Mouse (Mus musculus): Measurements from ENCODE around the gene C2cd4a. TPM values are rescaled to one million over a fixed set of nuclear protein-coding genes. Genes with fewer than 3 reads are reported as not detected.

The C2cd4a gene
- polyA plus RNA-seq, 1 experiment from 2014 or later, result 0.44 TPM

DNA sequence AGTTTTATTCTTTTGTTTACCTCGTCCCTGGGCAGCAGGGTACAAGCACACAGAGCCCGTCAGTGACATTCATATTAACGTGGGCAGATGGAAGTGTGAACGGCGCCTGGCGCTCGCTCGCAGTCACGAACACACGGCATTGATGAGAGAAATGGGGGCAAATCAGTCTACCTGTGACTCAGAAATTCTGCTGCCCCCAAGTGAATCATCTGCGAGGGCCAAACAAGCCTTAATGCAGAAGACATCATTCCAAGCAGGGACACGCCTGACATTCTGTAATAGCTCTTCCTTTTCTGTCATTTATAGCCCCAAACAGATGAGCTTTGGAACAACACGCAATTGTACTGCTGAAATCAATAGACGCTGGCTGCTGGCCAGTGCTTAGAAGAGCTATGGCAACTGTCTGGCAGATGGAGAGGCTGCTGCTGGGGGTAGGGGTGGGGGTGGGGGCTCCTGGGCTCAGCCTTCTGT lies 36.9 kb downstream of the C2cd4a start:
- no peak overlapping the region for H3K9ac ChIP-seq (replicated peaks; ENCODE audit: low read length)
- WGBS, result 72% methylated on average over 14 of the region's 14 CpGs
- H3K27ac ChIP-seq (ENCODE audit: low read length), result no peak overlapping the region
- no peak overlapping the region for H3K4me2 ChIP-seq (replicated peaks; ENCODE audit: low read depth, low read length)
- no peaks in the 10 kb centered on the region for H3K36me3 ChIP-seq (ENCODE audit: insufficient read depth, low read length)
- no peak for ATAC-seq (ENCODE audit: low FRiP score, low TSS enrichment)
- no peaks in the 10 kb centered on the region for H3K9me3 ChIP-seq (ENCODE audit: low read length)
- H3K27me3 ChIP-seq (ENCODE audit: insufficient read depth, low read length), result no peaks in the 10 kb centered on the region
- H3K4me1 ChIP-seq (ENCODE audit: insufficient read depth, low read length), result 0 out of 2 replicates have a peak, but pooled peaks cover 7% of the 10 kb centered on the region
- H3K4me3 ChIP-seq (ENCODE audit: low read length), result no peak overlapping the region

DNA sequence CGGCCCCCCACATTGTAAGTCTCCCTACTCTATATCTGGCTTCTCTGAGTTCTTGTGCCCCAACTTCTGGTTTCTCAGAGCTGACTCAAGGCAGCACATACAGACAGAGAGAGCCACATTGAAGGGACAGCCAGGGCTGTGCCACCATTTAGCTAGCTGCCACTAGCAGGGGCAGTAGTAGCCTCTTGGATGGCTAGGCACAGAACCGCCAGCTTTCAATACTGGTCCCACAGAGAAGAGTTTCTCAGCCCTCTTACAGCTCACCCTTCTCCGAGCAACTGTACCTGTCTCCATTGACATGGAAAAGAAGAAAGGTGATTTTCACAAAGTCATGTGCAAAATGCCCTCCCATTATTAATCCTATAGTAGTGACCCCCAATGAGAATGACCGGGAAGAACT lies 37.5 kb downstream of the C2cd4a start:
- Histone ChIP-seq H3K36me3 (ENCODE audit: insufficient read depth, low read length) (no peaks in the 10 kb centered on the region), H3K9me3 (ENCODE audit: low read length) (no peaks in the 10 kb centered on the region), H3K4me2 (replicated peaks; ENCODE audit: low read depth, low read length) (no peak overlapping the region), H3K4me1 (ENCODE audit: insufficient read depth, low read length) (0 out of 2 replicates have a peak, but pooled peaks cover 7% of the 10 kb centered on the region), H3K27me3 (ENCODE audit: insufficient read depth, low read length) (no peaks in the 10 kb centered on the region), H3K27ac (ENCODE audit: low read length) (no peak overlapping the region), H3K4me3 (ENCODE audit: low read length) (no peak overlapping the region), H3K9ac (replicated peaks; ENCODE audit: low read length) (no peak overlapping the region)
- no peak for ATAC-seq (ENCODE audit: low FRiP score, low TSS enrichment)
- WGBS, result 95% methylated on average over 4 of the region's 4 CpGs

DNA sequence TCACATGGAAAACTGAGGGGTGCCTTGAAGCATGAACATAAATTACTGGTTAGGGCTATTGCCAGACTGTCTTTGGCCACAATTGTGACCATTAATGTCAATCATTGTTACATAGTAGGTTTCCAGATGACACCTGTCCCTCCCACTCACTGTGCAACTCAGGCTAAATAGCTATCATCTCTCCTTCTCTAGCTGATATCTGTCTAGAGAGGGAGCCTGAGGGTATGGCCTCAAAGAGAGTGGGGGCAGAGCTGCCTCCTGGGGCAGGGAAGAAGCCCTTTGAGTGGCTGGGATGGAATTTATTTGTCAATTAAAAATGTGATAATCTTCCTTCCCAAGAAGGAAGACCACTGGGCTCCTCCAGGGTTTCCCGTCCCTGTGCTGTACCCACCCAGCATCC lies 37.9 kb downstream of the C2cd4a start:
- no peak overlapping the region for H3K9ac ChIP-seq (replicated peaks; ENCODE audit: low read length)
- no peak overlapping the region for H3K4me2 ChIP-seq (replicated peaks; ENCODE audit: low read depth, low read length)
- H3K4me3 ChIP-seq (ENCODE audit: low read length), result no peak overlapping the region
- no peaks in the 10 kb centered on the region for H3K9me3 ChIP-seq (ENCODE audit: low read length)
- no peak for ATAC-seq (ENCODE audit: low FRiP score, low TSS enrichment)
- H3K36me3 ChIP-seq (ENCODE audit: insufficient read depth, low read length), result no peaks in the 10 kb centered on the region
- H3K27me3 ChIP-seq (ENCODE audit: insufficient read depth, low read length), result no peaks in the 10 kb centered on the region
- H3K4me1 ChIP-seq (ENCODE audit: insufficient read depth, low read length), result 0 out of 2 replicates have a peak, but pooled peaks cover 3% of the 10 kb centered on the region
- 82% methylated on average over 1 of the region's 1 CpGs for WGBS
- no peak overlapping the region for H3K27ac ChIP-seq (ENCODE audit: low read length)

DNA sequence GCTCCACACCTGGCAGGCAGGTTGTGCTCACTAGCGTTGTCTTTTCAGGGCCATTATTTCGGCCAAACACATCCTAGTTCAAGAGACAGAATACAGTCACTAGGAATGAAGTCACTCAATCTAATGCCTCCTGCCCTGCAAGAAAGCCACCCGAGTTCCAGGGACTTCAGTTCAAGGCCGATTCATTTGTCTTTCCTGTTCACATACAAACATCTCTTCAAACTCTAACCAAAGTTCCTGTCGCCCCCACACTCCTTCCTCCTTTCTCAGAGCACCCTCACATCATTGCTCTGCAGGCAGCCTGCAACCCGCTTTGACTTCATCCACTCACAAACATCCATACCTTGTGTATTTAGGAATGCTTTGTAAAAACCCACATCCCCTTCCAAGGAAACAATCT lies 38.6 kb downstream of the C2cd4a start:
- Histone ChIP-seq H3K4me3 (ENCODE audit: low read length) (no peak overlapping the region), H3K27me3 (ENCODE audit: insufficient read depth, low read length) (no peaks in the 10 kb centered on the region), H3K4me1 (ENCODE audit: insufficient read depth, low read length) (no peaks in the 10 kb centered on the region), H3K9me3 (ENCODE audit: low read length) (no peaks in the 10 kb centered on the region), H3K27ac (ENCODE audit: low read length) (no peak overlapping the region), H3K9ac (replicated peaks; ENCODE audit: low read length) (no peak overlapping the region), H3K4me2 (replicated peaks; ENCODE audit: low read depth, low read length) (no peak overlapping the region), H3K36me3 (ENCODE audit: insufficient read depth, low read length) (no peaks in the 10 kb centered on the region)
- ATAC-seq (ENCODE audit: low FRiP score, low TSS enrichment), result no peak
- WGBS, result 72% methylated on average over 6 of the region's 6 CpGs

DNA sequence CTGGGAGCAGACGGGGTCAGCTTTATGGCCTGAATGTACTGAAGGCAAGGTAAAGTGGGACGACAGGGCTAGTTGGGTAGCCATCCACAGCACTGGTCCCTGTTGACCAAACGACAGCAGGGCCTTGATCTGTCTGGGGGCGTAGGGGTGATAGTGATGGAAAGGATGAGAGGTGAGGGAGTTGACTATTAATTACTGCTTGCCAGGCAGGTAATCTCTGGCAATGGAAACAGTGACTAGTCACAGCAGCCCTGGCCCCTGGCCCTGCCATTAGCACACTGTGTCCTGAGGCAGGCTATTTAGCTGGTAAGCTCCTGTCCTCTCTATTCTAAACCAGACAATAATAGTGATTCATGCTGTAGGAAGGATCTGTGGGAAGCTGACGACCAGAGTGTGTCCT lies 39.7 kb downstream of the C2cd4a start:
- no peak for ATAC-seq (ENCODE audit: low FRiP score, low TSS enrichment)
- WGBS, result 44% methylated on average over 5 of the region's 5 CpGs

DNA sequence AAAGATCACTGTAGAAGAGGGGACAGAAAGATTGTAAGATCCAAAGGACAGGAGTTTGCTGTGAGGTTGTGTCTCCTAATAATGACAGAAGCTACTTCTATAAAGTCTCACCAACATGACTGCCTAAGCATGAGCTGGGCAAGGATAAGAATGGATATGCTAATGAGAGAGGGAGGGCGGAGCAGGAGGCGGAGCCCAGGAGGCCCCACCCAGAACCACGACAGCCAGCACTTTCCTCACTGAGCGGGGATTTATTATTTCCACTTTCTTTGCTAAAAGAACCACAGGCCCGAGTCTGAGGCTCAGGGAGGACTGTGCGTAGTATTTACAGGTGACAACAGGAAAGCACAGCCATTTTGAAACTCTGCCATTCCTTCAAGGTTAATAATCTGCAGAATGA lies 44.5 kb downstream of the C2cd4a start:
- Histone ChIP-seq H3K4me3 (ENCODE audit: low read length) (no peak overlapping the region), H3K9me3 (ENCODE audit: low read length) (0 out of 2 replicates have a peak, but pooled peaks cover 4% of the 10 kb centered on the region), H3K4me1 (ENCODE audit: insufficient read depth, low read length) (no peaks in the 10 kb centered on the region), H3K27ac (ENCODE audit: low read length) (no peak overlapping the region), H3K36me3 (ENCODE audit: insufficient read depth, low read length) (no peaks in the 10 kb centered on the region), H3K4me2 (replicated peaks; ENCODE audit: low read depth, low read length) (no peak overlapping the region), H3K9ac (replicated peaks; ENCODE audit: low read length) (no peak overlapping the region), H3K27me3 (ENCODE audit: insufficient read depth, low read length) (no peaks in the 10 kb centered on the region)
- WGBS, result 59% methylated on average over 6 of the region's 6 CpGs
- ATAC-seq (ENCODE audit: low FRiP score, low TSS enrichment), result no peak

More for the DNA sequence above, 39.7 kb downstream of the C2cd4a start:
- Histone ChIP-seq H3K9me3 (ENCODE audit: low read length) (no peaks in the 10 kb centered on the region), H3K9ac (replicated peaks; ENCODE audit: low read length) (no peak overlapping the region), H3K4me2 (replicated peaks; ENCODE audit: low read depth, low read length) (no peak overlapping the region), H3K4me3 (ENCODE audit: low read length) (no peak overlapping the region), H3K36me3 (ENCODE audit: insufficient read depth, low read length) (no peaks in the 10 kb centered on the region), H3K27me3 (ENCODE audit: insufficient read depth, low read length) (no peaks in the 10 kb centered on the region), H3K4me1 (ENCODE audit: insufficient read depth, low read length) (no peaks in the 10 kb centered on the region), H3K27ac (ENCODE audit: low read length) (no peak overlapping the region)

DNA sequence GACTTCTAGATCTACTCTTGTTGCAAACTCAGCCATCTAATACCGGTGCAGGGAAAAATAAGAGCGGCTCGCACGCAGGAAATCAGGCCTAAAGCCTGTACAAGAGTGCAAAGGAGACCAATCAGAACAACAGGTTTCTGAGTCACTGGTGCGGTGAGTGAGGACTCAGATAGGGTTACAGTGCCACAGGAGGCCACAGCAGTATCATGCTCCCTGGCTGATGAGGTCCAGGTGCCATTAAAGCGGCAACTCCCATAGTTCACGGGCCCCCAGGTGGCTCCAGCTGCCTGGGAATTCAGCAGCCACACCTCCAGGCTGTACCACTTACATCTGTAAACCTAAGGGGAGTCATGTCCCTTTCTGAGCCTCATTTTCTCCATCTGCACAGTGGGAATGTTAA lies 45.8 kb downstream of the C2cd4a start:
- Histone ChIP-seq H3K27me3 (ENCODE audit: insufficient read depth, low read length) (no peaks in the 10 kb centered on the region), H3K4me1 (ENCODE audit: insufficient read depth, low read length) (no peaks in the 10 kb centered on the region), H3K36me3 (ENCODE audit: insufficient read depth, low read length) (no peaks in the 10 kb centered on the region), H3K27ac (ENCODE audit: low read length) (peak overlapping the region; percentile 25; the same call in 1 of the 2 replicates), H3K9me3 (ENCODE audit: low read length) (0 out of 2 replicates have a peak, but pooled peaks cover 4% of the 10 kb centered on the region), H3K4me3 (ENCODE audit: low read length) (no peak overlapping the region), H3K9ac (replicated peaks; ENCODE audit: low read length) (no peak overlapping the region), H3K4me2 (replicated peaks; ENCODE audit: low read depth, low read length) (no peak overlapping the region)
- 45% methylated on average over 7 of the region's 7 CpGs for WGBS
- peak; percentile 67 for ATAC-seq (ENCODE audit: low FRiP score, low TSS enrichment)

DNA sequence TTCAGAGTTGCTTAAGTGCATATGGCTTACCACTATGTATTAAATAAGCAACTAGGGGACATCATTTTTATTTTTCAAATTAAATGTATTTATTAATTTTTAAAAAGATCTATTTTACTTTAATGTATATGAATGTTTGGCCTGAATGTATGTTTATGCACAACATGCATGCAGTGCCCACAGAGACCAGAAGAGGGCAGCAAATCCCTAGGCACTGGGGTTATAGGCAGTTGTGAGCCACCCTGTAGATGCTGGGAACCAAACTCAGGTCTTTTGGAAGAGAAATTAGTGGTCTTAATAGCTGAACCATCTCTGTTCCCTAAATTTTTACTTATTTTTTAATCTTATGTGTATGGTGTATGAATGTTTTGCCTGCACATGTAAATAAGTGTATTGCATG lies 48.2 kb downstream of the C2cd4a start:
- H3K9ac ChIP-seq (replicated peaks; ENCODE audit: low read length), result no peak overlapping the region
- H3K27ac ChIP-seq (ENCODE audit: low read length), result no peak overlapping the region
- no peak overlapping the region for H3K4me3 ChIP-seq (ENCODE audit: low read length)
- no peaks in the 10 kb centered on the region for H3K4me1 ChIP-seq (ENCODE audit: insufficient read depth, low read length)
- H3K27me3 ChIP-seq (ENCODE audit: insufficient read depth, low read length), result no peaks in the 10 kb centered on the region
- H3K36me3 ChIP-seq (ENCODE audit: insufficient read depth, low read length), result no peaks in the 10 kb centered on the region
- 0 out of 2 replicates have a peak, but pooled peaks cover 4% of the 10 kb centered on the region for H3K9me3 ChIP-seq (ENCODE audit: low read length)
- ATAC-seq (ENCODE audit: low FRiP score, low TSS enrichment), result no peak
- H3K4me2 ChIP-seq (replicated peaks; ENCODE audit: low read depth, low read length), result no peak overlapping the region

DNA sequence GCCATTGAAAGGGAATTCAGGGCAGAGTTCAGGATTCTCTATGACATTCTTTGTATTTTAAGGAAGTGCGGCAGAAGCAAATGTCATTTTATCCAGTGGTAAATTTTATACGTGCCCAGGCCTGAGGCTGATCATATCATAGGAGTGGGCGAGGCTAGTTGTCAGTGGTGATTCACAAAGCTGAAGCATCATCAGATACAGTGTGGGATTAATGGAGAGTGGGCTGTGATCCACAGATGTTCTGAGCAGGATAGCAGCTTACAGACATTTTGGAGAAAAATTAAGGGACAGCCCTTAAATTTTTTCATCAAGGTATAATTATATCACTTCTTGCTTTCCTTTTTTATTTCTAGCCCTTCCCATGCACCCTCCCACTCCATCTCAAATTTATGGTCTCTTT lies 48.7 kb downstream of the C2cd4a start:
- Histone ChIP-seq H3K4me1 (ENCODE audit: insufficient read depth, low read length) (0 out of 2 replicates have a peak, but pooled peaks cover 4% of the 10 kb centered on the region), H3K27ac (ENCODE audit: low read length) (no peak overlapping the region), H3K36me3 (ENCODE audit: insufficient read depth, low read length) (no peaks in the 10 kb centered on the region), H3K9me3 (ENCODE audit: low read length) (0 out of 2 replicates have a peak, but pooled peaks cover 4% of the 10 kb centered on the region), H3K9ac (replicated peaks; ENCODE audit: low read length) (no peak overlapping the region), H3K4me3 (ENCODE audit: low read length) (no peak overlapping the region), H3K4me2 (replicated peaks; ENCODE audit: low read depth, low read length) (no peak overlapping the region), H3K27me3 (ENCODE audit: insufficient read depth, low read length) (no peaks in the 10 kb centered on the region)
- no peak for ATAC-seq (ENCODE audit: low FRiP score, low TSS enrichment)
- 90% methylated on average over 3 of the region's 3 CpGs for WGBS

DNA sequence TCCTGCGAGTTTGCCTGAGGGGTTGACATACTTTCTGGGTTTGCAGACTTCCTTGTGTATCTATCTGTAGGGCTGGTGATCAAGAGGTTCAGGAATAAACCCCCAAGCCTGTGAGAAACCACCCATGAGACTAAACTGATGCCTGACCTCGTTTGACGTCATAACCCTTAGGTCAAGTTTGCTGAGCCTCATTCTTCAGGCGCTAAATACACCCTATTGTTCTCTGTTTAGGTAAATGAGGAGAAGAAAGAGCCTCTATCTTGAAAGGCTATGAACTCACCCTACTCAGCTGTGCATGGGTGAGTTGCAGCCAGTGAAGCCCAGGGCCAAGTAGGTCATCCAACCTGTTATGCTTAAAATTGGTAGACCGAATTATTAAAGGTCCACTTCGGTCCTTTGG lies 49.3 kb downstream of the C2cd4a start:
- Histone ChIP-seq H3K27ac (ENCODE audit: low read length) (no peak overlapping the region), H3K9me3 (ENCODE audit: low read length) (0 out of 2 replicates have a peak, but pooled peaks cover 4% of the 10 kb centered on the region)

More for the DNA sequence above, 49.3 kb downstream of the C2cd4a start:
- ATAC-seq (ENCODE audit: low FRiP score, low TSS enrichment), result no peak
- Histone ChIP-seq H3K4me1 (ENCODE audit: insufficient read depth, low read length) (0 out of 2 replicates have a peak, but pooled peaks cover 6% of the 10 kb centered on the region), H3K27me3 (ENCODE audit: insufficient read depth, low read length) (no peaks in the 10 kb centered on the region), H3K4me2 (replicated peaks; ENCODE audit: low read depth, low read length) (no peak overlapping the region), H3K36me3 (ENCODE audit: insufficient read depth, low read length) (no peaks in the 10 kb centered on the region), H3K9ac (replicated peaks; ENCODE audit: low read length) (no peak overlapping the region), H3K4me3 (ENCODE audit: low read length) (no peak overlapping the region)
- WGBS, result 71% methylated on average over 6 of the region's 6 CpGs

Data from kidney, embryonic 16.5 days (tissue).